Mouse (Mus musculus) myocyte (in vitro differentiated cells): Measurements from ENCODE around the gene Ccdc85b.

Source experiments
- CEBPB ChIP-seq: IDR thresholded peaks from 2 replicates; pipeline ENCODE4 v1.6.1; 2011; ENCODE audit warnings: mild to moderate bottlenecking, moderate library complexity; ENCODE audit not compliant: poor library complexity, insufficient read depth, severe bottlenecking
- E2F4 ChIP-seq: IDR thresholded peaks from one replicate; pipeline ENCODE4 v1.6.1; 2011; ENCODE audit warnings: mild to moderate bottlenecking, control low read depth, moderate library complexity; ENCODE audit not compliant: insufficient read depth
- MAX ChIP-seq: IDR thresholded peaks from one replicate; pipeline ENCODE4 v1.6.1; 2011; ENCODE audit warnings: low read depth, mild to moderate bottlenecking, control low read depth
- MYOD1 ChIP-seq, 3 experiments: IDR thresholded peaks; one replicate each; pipeline ENCODE4 v1.6.1; 2011; ENCODE audit warnings: control low read depth in 2 of 3, low read depth in 2 of 3, mild to moderate bottlenecking in 2 of 3, moderate library complexity in 1 of 3; ENCODE audit not compliant: insufficient read length in 2 of 3, control insufficient read depth in 1 of 3
- MYOG ChIP-seq, 3 experiments: IDR thresholded peaks; one replicate each; pipeline ENCODE4 v1.6.1; 2011; ENCODE audit warnings: control low read depth in 2 of 3, low read depth in 2 of 3, mild to moderate bottlenecking in 2 of 3; ENCODE audit not compliant: insufficient read length in 2 of 3, control insufficient read depth in 1 of 3, insufficient read depth in 1 of 3
- POLR2A ChIP-seq: IDR thresholded peaks from one replicate; pipeline ENCODE4 v1.6.1; 2011; ENCODE audit warnings: low read depth, mild to moderate bottlenecking, control low read depth, moderate library complexity; ENCODE audit not compliant: insufficient read length
- POLR2AphosphoS2 ChIP-seq: IDR thresholded peaks from one replicate; pipeline ENCODE4 v1.6.1; 2011; ENCODE audit warnings: low read depth, control low read depth; ENCODE audit not compliant: insufficient read length
- REST ChIP-seq: IDR thresholded peaks from one replicate; pipeline ENCODE4 v1.6.1; 2011; ENCODE audit warnings: mild to moderate bottlenecking, control low read depth, moderate library complexity; ENCODE audit not compliant: insufficient read depth, insufficient read length
- TCF12 ChIP-seq: IDR thresholded peaks from one replicate; pipeline ENCODE4 v1.6.1; 2011; ENCODE audit warnings: mild to moderate bottlenecking, control low read depth; ENCODE audit not compliant: poor library complexity, insufficient read depth, severe bottlenecking

- TF ChIP-seq POLR2A (no peak), TCF12 (no peak), REST (no peak), MYOD1 (IDR thresholded peaks at IDR 0.05; ENCODE audit: control insufficient read depth in 1 of 3, insufficient read length in 2 of 3, low read depth in 2 of 3) (no peak), CEBPB (no peak), MYOG (IDR thresholded peaks at IDR 0.05; ENCODE audit: control insufficient read depth in 1 of 3, insufficient read depth in 1 of 3, insufficient read length in 2 of 3, low read depth in 2 of 3) (no peak), POLR2AphosphoS2 (no peak), MAX (no peak), E2F4 (no peak)
Measured at GRCm38 (mm10) chr19:5485821-5486220, 28.1 kb upstream of the Ccdc85b start.
